Mouse (Mus musculus) lung, embryonic 14.5 days (tissue): ENCODE measurements around the gene Paqr4. TPM values are rescaled to one million over a fixed set of nuclear protein-coding genes. Genes with fewer than 3 reads are reported as not detected.

ENCODE experiments used
- ATAC-seq: fragments of 200-750 bp; cut with Nextera tagmentation; 2 replicates; pipeline ENCODE4 v1.8.0; 2017; ENCODE audit warnings: mild to moderate bottlenecking, moderate TSS enrichment, moderate library complexity; ENCODE audit not compliant: insufficient read depth
- DNase-seq: peaks from one replicate; pipeline ENCODE4 v3.0.0-alpha.2; 2015
- H3K27ac ChIP-seq: fragments of 300-500 bp; sonication (generic); 2 replicates; pipeline ENCODE4 v1.5.1; 2014; ENCODE audit warnings: low read depth, mild to moderate bottlenecking, moderate library complexity
- H3K27me3 ChIP-seq: fragments of 300-500 bp; sonication (generic); 2 replicates; pipeline ENCODE4 v1.6.1; 2014; ENCODE audit warnings: low read length, control low read depth; ENCODE audit not compliant: insufficient read depth
- H3K36me3 ChIP-seq: fragments of 300-500 bp; sonication (generic); 2 replicates; pipeline ENCODE4 v1.6.1; 2014; ENCODE audit warnings: control low read depth; ENCODE audit not compliant: insufficient read depth
- H3K4me1 ChIP-seq: fragments of 300-500 bp; sonication (generic); 2 replicates; pipeline ENCODE4 v1.6.1; 2014; ENCODE audit warnings: antibody characterized with exemption, control low read depth; ENCODE audit not compliant: insufficient read depth
- H3K4me2 ChIP-seq: fragments of 300-500 bp; sonication (generic); 2 replicates; pipeline ENCODE4 v1.6.1; 2014; ENCODE audit warnings: mild to moderate bottlenecking
- H3K4me3 ChIP-seq: fragments of 300-500 bp; sonication (generic); 2 replicates; pipeline ENCODE4 v1.5.1; 2014; ENCODE audit warnings: low read depth, low read length
- H3K9ac ChIP-seq: fragments of 300-500 bp; sonication (generic); 2 replicates; pipeline ENCODE4 v1.6.1; 2014
- H3K9me3 ChIP-seq: fragments of 300-500 bp; sonication (generic); 2 replicates; pipeline ENCODE4 v1.6.1; 2016; ENCODE audit warnings: low read depth, low read length, control low read depth
- CTCF ChIP-seq: IDR thresholded peaks from 2 replicates; pipeline ENCODE4 v1.5.1; 2016; ENCODE audit warnings: antibody characterized with exemption, low read depth
- WGBS: fragments of 180-500 bp; shearing (Covaris S2); extraction: QIAGEN DNeasy Blood & Tissue Kit; methylation state at CpG from one replicate; pipeline ENCODE4 v1.1.7; 2014; 5-methylcytosine and 5-hydroxymethylcytosine counted together
- polyA plus RNA-seq: library from polyadenylated mRNA; unstranded; fragments of >200 nt; fragmentation: Nextera tagmentation; extraction: Ambion mirVana; gene quantifications from 2 replicates; pipeline ENCODE4 v1.2.1, GENCODE M21; 2014

The Paqr4 gene
- polyA plus RNA-seq, 1 experiment from 2014 or later, result 35.8 TPM

GRCm38 (mm10) chr17:23749400-23750191 lies 8.9 kb upstream of the Paqr4 start:
- H3K27me3 ChIP-seq, result peaks cover 34% of the 10 kb centered on the region
- TF ChIP-seq CTCF, result no peak
- peaks cover 25% of the 10 kb centered on the region for H3K36me3 ChIP-seq
- DNase-seq (no peak), ATAC-seq (no peak)
- peak overlapping the region; percentile 32; the same call in 1 of the 2 replicates for H3K4me2 ChIP-seq
- H3K9ac ChIP-seq, result no peak overlapping the region
- peaks cover 4% of the 10 kb centered on the region; the same call in 1 of the 2 replicates for H3K4me1 ChIP-seq
- 0 out of 2 replicates have a peak overlapping the region, but pooled peaks have one; percentile 1 for H3K4me3 ChIP-seq
- no peaks in the 10 kb centered on the region for H3K9me3 ChIP-seq
- H3K27ac ChIP-seq, result no peak overlapping the region
- WGBS, result 75% methylated on average over 11 of the region's 11 CpGs

- TF ChIP-seq CTCF, result peak; percentile 77
- ATAC-seq, result 0 out of 2 replicates have a peak, but pooled peaks have one; percentile 20
- peaks cover 42% of the 10 kb centered on the region for H3K27me3 ChIP-seq
- H3K4me3 ChIP-seq, result 0 out of 2 replicates have a peak overlapping the region, but pooled peaks have one; percentile 1
- 27% methylated on average over 10 of the region's 10 CpGs for WGBS
- DNase-seq, result peak; percentile 91
- H3K27ac ChIP-seq, result no peak overlapping the region
- peaks cover 22% of the 10 kb centered on the region for H3K36me3 ChIP-seq
- no peak overlapping the region for H3K9ac ChIP-seq
- no peaks in the 10 kb centered on the region for H3K9me3 ChIP-seq
- peaks cover 4% of the 10 kb centered on the region; the same call in 1 of the 2 replicates for H3K4me1 ChIP-seq
- H3K4me2 ChIP-seq, result peak overlapping the region; percentile 32; the same call in 1 of the 2 replicates
Measured at GRCm38 (mm10) chr17:23748631-23749391, 8.1 kb upstream of the Paqr4 start.

DNA sequence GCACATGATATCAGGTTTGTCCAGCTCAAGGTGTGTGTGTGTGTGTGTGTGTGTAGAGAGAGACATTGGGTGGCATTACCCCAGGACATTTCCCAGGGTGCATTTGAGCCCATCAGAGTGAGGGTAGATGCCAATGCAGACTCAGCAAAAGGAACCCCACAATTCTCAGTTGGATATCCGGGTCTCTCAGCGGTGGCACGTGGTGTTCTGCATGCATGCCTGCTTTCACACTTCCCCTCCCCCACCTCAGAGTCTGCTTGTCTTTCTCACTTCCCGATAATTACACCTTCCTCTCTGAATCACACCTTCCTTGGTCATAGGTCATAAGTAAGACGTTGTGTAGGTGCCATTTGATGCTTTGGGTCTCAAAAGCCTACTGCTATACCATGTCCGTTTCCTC lies 7.4 kb upstream of the Paqr4 start:
- peaks cover 4% of the 10 kb centered on the region; the same call in 1 of the 2 replicates for H3K4me1 ChIP-seq
- peaks cover 14% of the 10 kb centered on the region for H3K36me3 ChIP-seq
- no peaks in the 10 kb centered on the region for H3K9me3 ChIP-seq
- no peak overlapping the region for H3K27ac ChIP-seq
- TF ChIP-seq CTCF, result no peak
- no peak for ATAC-seq
- DNase-seq, result no peak
- H3K9ac ChIP-seq, result no peak overlapping the region
- peaks cover 50% of the 10 kb centered on the region for H3K27me3 ChIP-seq
- H3K4me3 ChIP-seq, result no peak overlapping the region
- no peak overlapping the region for H3K4me2 ChIP-seq
- WGBS, result 14% methylated on average over 6 of the region's 6 CpGs

DNA sequence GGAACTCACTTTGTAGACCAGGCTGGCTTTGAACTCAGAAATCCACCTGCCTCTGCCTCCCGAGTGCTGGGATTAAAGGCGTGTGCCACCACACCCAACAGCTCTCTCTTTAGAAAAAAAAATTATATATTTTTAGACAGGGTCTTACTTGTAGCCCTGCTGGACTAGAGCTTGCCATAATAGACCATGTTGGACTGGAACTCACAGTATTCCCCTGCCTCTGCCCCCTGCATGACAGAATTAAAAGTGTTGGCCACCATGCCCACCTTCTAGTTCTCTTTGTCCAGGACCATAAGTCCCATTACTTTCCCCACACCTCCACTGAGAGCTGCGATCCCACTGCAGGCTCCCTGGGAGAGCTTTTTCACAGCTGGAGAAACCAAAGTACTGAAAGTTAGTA lies 6.8 kb upstream of the Paqr4 start:
- no peak overlapping the region for H3K4me3 ChIP-seq
- WGBS, result 75% methylated on average over 3 of the region's 3 CpGs
- H3K36me3 ChIP-seq, result peaks cover 8% of the 10 kb centered on the region
- H3K4me2 ChIP-seq, result no peak overlapping the region
- H3K27me3 ChIP-seq, result peaks cover 56% of the 10 kb centered on the region
- H3K4me1 ChIP-seq, result peaks cover 4% of the 10 kb centered on the region; the same call in 1 of the 2 replicates
- no peaks in the 10 kb centered on the region for H3K9me3 ChIP-seq
- no peak overlapping the region for H3K9ac ChIP-seq
- no peak overlapping the region for H3K27ac ChIP-seq
- ATAC-seq (no peak), DNase-seq (no peak)
- no peak for TF ChIP-seq CTCF

DNA sequence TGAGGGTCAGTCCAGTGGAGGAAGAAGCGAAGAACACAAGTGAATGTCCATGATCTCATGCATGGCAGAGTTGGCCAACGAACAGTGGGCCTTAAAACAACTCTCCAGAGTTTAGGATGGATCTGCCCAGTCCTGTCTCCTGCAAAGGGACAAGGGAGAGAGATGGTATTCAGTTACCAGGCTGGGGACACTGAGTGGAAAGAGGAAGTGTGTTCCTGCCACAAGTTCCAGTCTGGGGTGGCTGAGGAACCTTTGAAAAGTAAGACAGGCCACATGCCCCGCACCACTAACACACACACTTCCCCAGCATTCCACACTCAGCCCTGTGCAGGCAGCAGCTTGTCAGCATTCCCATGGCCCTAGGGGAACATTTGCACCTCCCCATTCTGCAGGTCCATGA lies 6.1 kb upstream of the Paqr4 start:
- Histone ChIP-seq H3K9ac (no peak overlapping the region), H3K27me3 (peaks cover 63% of the 10 kb centered on the region), H3K36me3 (peaks cover 1% of the 10 kb centered on the region; the same call in 1 of the 2 replicates), H3K27ac (no peak overlapping the region), H3K4me2 (no peak overlapping the region), H3K9me3 (no peaks in the 10 kb centered on the region), H3K4me1 (peaks cover 4% of the 10 kb centered on the region; the same call in 1 of the 2 replicates), H3K4me3 (no peak overlapping the region)
- 71% methylated on average over 3 of the region's 3 CpGs for WGBS
- no peak; the same call in 1 of the 2 replicates for TF ChIP-seq CTCF
- ATAC-seq, result no peak
- no peak for DNase-seq

DNA sequence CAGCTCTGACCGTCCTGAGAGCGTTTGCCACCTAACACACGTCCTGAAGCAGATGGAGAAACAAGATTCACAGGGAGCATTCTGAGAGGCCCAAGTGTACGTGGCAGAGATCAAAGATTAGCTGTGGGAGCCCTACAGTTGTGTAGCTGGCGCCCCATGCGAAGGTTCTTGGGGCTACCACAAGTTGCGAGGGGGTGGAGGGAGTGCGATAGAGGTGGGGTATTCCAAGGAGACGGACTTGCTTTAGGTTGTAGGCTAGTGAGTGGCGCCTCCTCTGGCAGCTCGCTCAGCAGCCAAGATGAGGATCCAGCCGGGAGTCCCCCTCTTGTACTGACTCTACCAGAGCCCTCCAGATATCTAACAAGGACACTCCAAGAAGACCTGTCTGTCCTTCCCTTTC lies 5.6 kb upstream of the Paqr4 start:
- Histone ChIP-seq H3K27ac (no peak overlapping the region), H3K4me2 (peak overlapping the region; percentile 57), H3K36me3 (no peaks in the 10 kb centered on the region; the same call in 1 of the 2 replicates), H3K4me3 (peak overlapping the region; percentile 26; the same call in 1 of the 2 replicates), H3K27me3 (peaks cover 67% of the 10 kb centered on the region), H3K9ac (no peak overlapping the region), H3K4me1 (peaks cover 4% of the 10 kb centered on the region; the same call in 1 of the 2 replicates), H3K9me3 (no peaks in the 10 kb centered on the region)
- WGBS, result 3% methylated on average over 12 of the region's 12 CpGs
- ATAC-seq, result no peak
- peak; percentile 27 for DNase-seq
- peak; percentile 35 for TF ChIP-seq CTCF
